Mouse (Mus musculus) small intestine, adult 2 months (tissue): ENCODE data around the gene Alpl.

Experiments
- CTCF ChIP-seq: fragments of 200-500 bp; IDR thresholded peaks from 2 replicates; pipeline ENCODE4 v1.5.1; 2012; ENCODE audit warnings: low read depth, mild to moderate bottlenecking, control low read depth, inconsistent platforms, low read length, moderate library complexity, mixed read lengths; ENCODE audit not compliant: insufficient replicate concordance, insufficient read length; ENCODE audit errors: extremely low read depth
- POLR2A ChIP-seq: fragments of 200-500 bp; IDR thresholded peaks from 2 replicates; pipeline ENCODE4 v1.6.1; 2012; ENCODE audit warnings: low read depth, mild to moderate bottlenecking, control low read depth, inconsistent platforms, low read length, moderate library complexity

- TF ChIP-seq CTCF (no peak), POLR2A (no peak)
These were observed 18.0 kb upstream of the Alpl start for GRCm38 (mm10) chr4:137814140-137814539.
